Mouse (Mus musculus): ENCODE results near the gene Itpa. TPM values are rescaled to one million over a fixed set of nuclear protein-coding genes. Genes with fewer than 3 reads are reported as not detected.
A peak's percentile ranks its signal among the peaks of the same experiment; 100 is the strongest.

Gene Itpa
- total and polyA plus RNA-seq, 3 experiments = 102 to 137 TPM; not detected in 1

DNA sequence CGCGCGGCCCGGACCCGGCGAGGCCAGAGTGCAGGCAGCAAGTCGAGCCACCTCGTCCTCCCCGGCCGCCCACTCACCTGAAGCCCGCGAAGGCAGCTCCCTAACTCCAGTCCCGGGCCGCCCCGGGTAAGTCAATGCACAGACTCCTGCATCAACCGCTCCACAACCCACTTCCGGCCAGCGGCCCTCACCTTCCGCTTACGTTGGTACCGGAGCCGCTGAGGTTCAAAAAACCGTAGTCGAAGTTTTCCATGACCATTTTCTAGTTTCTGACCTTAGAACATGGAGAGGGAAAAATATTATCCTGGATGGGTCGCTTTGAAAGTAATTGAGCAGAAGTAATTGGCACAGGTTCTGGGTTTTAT, 37.6 kb upstream of the Itpa start, which contains the start of the genes Fastkd5 and Ubox5 (continued):
- no peak for TF ChIP-seq ZKSCAN1 (IDR thresholded peaks at IDR 0.05; ENCODE audit: low read depth, low read length)
- TF ChIP-seq SIN3A (IDR thresholded peaks at IDR 0.05; ENCODE audit: low read length) = peak; percentile 97

DNA sequence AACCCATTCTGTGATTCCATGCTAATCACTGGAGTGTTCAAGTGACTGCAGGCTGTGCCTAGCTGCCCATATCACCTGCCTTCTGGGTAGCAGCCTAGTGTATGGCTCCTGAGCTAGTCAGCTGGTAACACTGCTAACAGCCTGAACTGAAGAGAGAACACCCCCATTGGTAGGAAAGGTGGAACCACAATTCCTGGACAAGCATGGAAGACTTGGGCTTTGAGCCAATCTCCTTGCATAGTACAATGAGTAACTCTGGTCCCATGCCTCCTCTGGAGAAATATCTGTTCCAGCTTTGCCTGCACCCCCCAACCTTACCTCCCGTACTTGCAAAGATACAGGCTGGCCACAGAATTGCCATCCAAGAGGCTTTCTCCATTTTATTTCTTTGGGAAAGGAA, 35.0 kb upstream of the Itpa start:
- H3K9ac ChIP-seq (ENCODE audit: control insufficient read depth, low read depth, low read length, poor library complexity, severe bottlenecking) = no peak overlapping the region
- H3K9me3 ChIP-seq (replicated peaks; ENCODE audit: insufficient read depth, low read length) = no peaks in the 10 kb centered on the region
- H3K36me3 ChIP-seq (ENCODE audit: control insufficient read depth in 1 of 2, insufficient read depth in 2 of 2, low read length in 2 of 2) = peaks cover 0 to 15% of the 10 kb centered on the region in 2 experiments; a peak in 2 of 4 replicates
- peaks cover 22% of the 10 kb centered on the region for H3K79me2 ChIP-seq (ENCODE audit: control insufficient read depth, insufficient read depth, low read length, poor library complexity)
- no peaks in the 10 kb centered on the region for H3K27me3 ChIP-seq (ENCODE audit: control insufficient read depth in 1 of 2, insufficient read depth in 2 of 2, low read length in 2 of 2)
- peaks cover 0 to 13% of the 10 kb centered on the region in 2 experiments; a peak in 2 of 4 replicates for H3K4me1 ChIP-seq (ENCODE audit: control insufficient read depth in 1 of 2, insufficient read depth in 2 of 2, low read length in 2 of 2)
- no peak overlapping the region for H3K27ac ChIP-seq (ENCODE audit: control insufficient read depth, low read depth, low read length)
- no peak overlapping the region for H3K4me3 ChIP-seq (ENCODE audit: control insufficient read depth in 1 of 2, insufficient read depth in 1 of 2, low read depth in 2 of 2, low read length in 2 of 2)
- DNase-seq (ENCODE audit: low read depth, low spot score) = no peak
- no peak for TF ChIP-seq CTCF (IDR thresholded peaks at IDR 0.05 in 2 of 3, conservative IDR thresholded peaks at IDR 0.05 in 1 of 3; ENCODE audit: control insufficient read depth in 1 of 3, insufficient read depth in 1 of 3, low read depth in 2 of 3, low read length in 3 of 3, poor library complexity in 1 of 3, severe bottlenecking in 1 of 3)
- TF ChIP-seq BHLHE40 (IDR thresholded peaks at IDR 0.05; ENCODE audit: borderline replicate concordance, low read depth, low read length) = no peak
- TF ChIP-seq MEF2A (IDR thresholded peaks at IDR 0.05; ENCODE audit: extremely low read depth, insufficient replicate concordance, low read depth, low read length, poor library complexity, severe bottlenecking) = no peak
- no peak for TF ChIP-seq MAZ (IDR thresholded peaks at IDR 0.05; ENCODE audit: low read depth, low read length)
- no peak for TF ChIP-seq UBTF (IDR thresholded peaks at IDR 0.05; ENCODE audit: borderline replicate concordance, insufficient read depth, low read depth, low read length)
- no peak for TF ChIP-seq MAFK (IDR thresholded peaks at IDR 0.05; ENCODE audit: borderline replicate concordance, low read depth, low read length)
- no peak for TF ChIP-seq E2F4 (IDR thresholded peaks at IDR 0.05; ENCODE audit: borderline replicate concordance, low read depth, low read length)
- no peak for TF ChIP-seq EP300 (IDR thresholded peaks at IDR 0.05; ENCODE audit: low read depth in 1 of 2, low read length in 2 of 2)
- no peak for TF ChIP-seq MYC (IDR thresholded peaks at IDR 0.05; ENCODE audit: low read depth, low read length)
- TF ChIP-seq TBP (IDR thresholded peaks at IDR 0.05; ENCODE audit: low read depth, low read length) = no peak
- no peak for TF ChIP-seq KAT2A (conservative IDR thresholded peaks at IDR 0.05; ENCODE audit: low read depth, low read length)

DNA sequence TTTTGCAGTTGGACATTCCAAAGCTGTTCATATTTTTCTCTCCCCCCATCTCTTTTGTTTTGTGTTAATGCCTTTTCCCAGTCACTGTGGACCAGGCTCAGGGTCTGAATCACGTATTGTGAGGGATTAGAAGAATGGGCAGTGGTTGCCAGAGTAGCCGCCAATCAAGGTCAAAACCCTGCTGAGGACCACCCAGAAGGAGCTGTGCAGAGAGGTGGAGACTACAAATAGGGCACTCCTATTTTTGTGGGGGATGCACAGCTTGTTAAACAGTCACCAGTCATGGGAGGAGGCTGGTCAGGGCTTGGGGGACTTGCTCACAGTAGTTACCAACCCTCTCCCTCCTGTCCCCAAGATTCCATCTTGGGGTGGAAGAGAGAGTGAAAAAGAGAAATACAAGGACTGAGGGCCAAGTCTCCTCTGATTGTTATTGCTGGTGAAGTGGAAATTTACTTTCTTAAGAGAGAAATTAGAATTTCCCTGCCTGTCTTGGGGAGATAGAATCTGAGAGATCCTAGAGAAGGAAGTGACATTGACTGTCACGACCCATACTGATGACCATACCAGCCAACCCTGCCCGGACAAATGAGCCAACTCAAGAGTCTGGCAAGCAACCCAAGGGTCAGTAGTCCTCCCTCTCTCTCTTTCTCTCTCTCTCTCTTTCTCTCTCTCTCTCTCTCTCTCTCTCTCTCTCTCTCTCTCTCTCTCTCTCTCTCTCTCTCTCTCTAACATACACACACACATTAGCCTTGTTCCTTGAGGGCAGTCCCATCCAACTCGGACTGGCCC, 34.3 kb upstream of the Itpa start:
- Histone ChIP-seq H3K9ac (ENCODE audit: control insufficient read depth, low read depth, low read length, poor library complexity, severe bottlenecking) (no peak overlapping the region), H3K79me2 (ENCODE audit: control insufficient read depth, insufficient read depth, low read length, poor library complexity) (peaks cover 16% of the 10 kb centered on the region), H3K9me3 (replicated peaks; ENCODE audit: insufficient read depth, low read length) (no peaks in the 10 kb centered on the region), H3K4me1 (ENCODE audit: control insufficient read depth in 1 of 2, insufficient read depth in 2 of 2, low read length in 2 of 2) (peaks cover 0 to 13% of the 10 kb centered on the region in 2 experiments; a peak in 2 of 4 replicates), H3K36me3 (ENCODE audit: control insufficient read depth in 1 of 2, insufficient read depth in 2 of 2, low read length in 2 of 2) (peaks cover 0 to 13% of the 10 kb centered on the region in 2 experiments; a peak in 2 of 4 replicates), H3K27me3 (ENCODE audit: control insufficient read depth in 1 of 2, insufficient read depth in 2 of 2, low read length in 2 of 2) (no peaks in the 10 kb centered on the region), H3K27ac (ENCODE audit: control insufficient read depth, low read depth, low read length) (no peak overlapping the region), H3K4me3 (ENCODE audit: control insufficient read depth in 1 of 2, insufficient read depth in 1 of 2, low read depth in 2 of 2, low read length in 2 of 2) (no peak overlapping the region)
- TF ChIP-seq CTCF (IDR thresholded peaks at IDR 0.05 in 2 of 3, conservative IDR thresholded peaks at IDR 0.05 in 1 of 3; ENCODE audit: control insufficient read depth in 1 of 3, insufficient read depth in 1 of 3, low read depth in 2 of 3, low read length in 3 of 3, poor library complexity in 1 of 3, severe bottlenecking in 1 of 3) (no peak), POLR2AphosphoS5 (IDR thresholded peaks at IDR 0.05; ENCODE audit: borderline replicate concordance, low read depth, low read length) (no peak), NELFE (IDR thresholded peaks at IDR 0.05; ENCODE audit: low read depth, low read length) (no peak), E2F4 (IDR thresholded peaks at IDR 0.05; ENCODE audit: borderline replicate concordance, low read depth, low read length) (no peak), MYC (IDR thresholded peaks at IDR 0.05; ENCODE audit: low read depth, low read length) (no peak)
- DNase-seq (ENCODE audit: low read depth, low spot score) = no peak
